Mouse (Mus musculus) heart, embryonic 12.5 days (tissue): ENCODE measurements around the gene Ltbp1. TPM values are rescaled to one million over a fixed set of nuclear protein-coding genes. Genes with fewer than 3 reads are reported as not detected.

Source experiments
- ATAC-seq: fragments of 200-750 bp; cut with Nextera tagmentation; 2 replicates; pipeline ENCODE4 v1.8.0; 2017; ENCODE audit warnings: moderate TSS enrichment, moderate library complexity; ENCODE audit not compliant: insufficient number of reproducible peaks, low FRiP score
- H3K27ac ChIP-seq: fragments of 300-500 bp; sonication (generic); 2 replicates; pipeline ENCODE4 v1.5.1; 2016; ENCODE audit warnings: mild to moderate bottlenecking, moderate library complexity; ENCODE audit not compliant: poor library complexity, severe bottlenecking
- H3K27me3 ChIP-seq: fragments of 300-500 bp; sonication (generic); replicated peaks from 2 replicates; pipeline ENCODE4 v1.6.1; 2016; ENCODE audit warnings: mild to moderate bottlenecking, moderate library complexity
- H3K36me3 ChIP-seq: fragments of 300-500 bp; sonication (generic); 2 replicates; pipeline ENCODE4 v1.6.1; 2016; ENCODE audit warnings: mild to moderate bottlenecking, moderate library complexity
- H3K4me1 ChIP-seq: fragments of 300-500 bp; sonication (generic); replicated peaks from 2 replicates; pipeline ENCODE4 v1.6.1; 2016; ENCODE audit warnings: mild to moderate bottlenecking
- H3K4me2 ChIP-seq: fragments of 300-500 bp; sonication (generic); 2 replicates; pipeline ENCODE4 v1.6.1; 2016; ENCODE audit warnings: mild to moderate bottlenecking, moderate library complexity
- H3K4me3 ChIP-seq: fragments of 300-500 bp; sonication (generic); 2 replicates; pipeline ENCODE4 v1.5.1; 2016; ENCODE audit warnings: mild to moderate bottlenecking
- H3K9ac ChIP-seq: fragments of 300-500 bp; sonication (generic); 2 replicates; pipeline ENCODE4 v1.6.1; 2016; ENCODE audit warnings: mild to moderate bottlenecking, moderate library complexity
- H3K9me3 ChIP-seq: fragments of 300-500 bp; sonication (generic); replicated peaks from 2 replicates; pipeline ENCODE4 v1.6.1; 2016; ENCODE audit warnings: mild to moderate bottlenecking, moderate library complexity
- WGBS: fragments of 180-500 bp; shearing (Covaris S2); methylation state at CpG from one replicate; pipeline ENCODE4 v1.1.7; 2016; 5-methylcytosine and 5-hydroxymethylcytosine counted together
- polyA plus RNA-seq: library from polyadenylated mRNA; unstranded; fragments of >200 nt; fragmentation: Nextera tagmentation; extraction: Ambion mirVana; gene quantifications from 2 replicates; pipeline ENCODE4 v1.2.1, GENCODE M21; 2016

Ltbp1 gene
- polyA plus RNA-seq, 1 experiment from 2014 or later, result 58.8 TPM

GRCm38 (mm10) chr17:75204065-75204464 lies 198.7 kb downstream of the Ltbp1 start:
- Histone ChIP-seq H3K27me3 (no peaks in the 10 kb centered on the region), H3K4me2 (no peak overlapping the region), H3K36me3 (0 out of 2 replicates have a peak, but pooled peaks cover 4% of the 10 kb centered on the region), H3K9ac (no peak overlapping the region), H3K27ac (no peak overlapping the region), H3K9me3 (no peaks in the 10 kb centered on the region), H3K4me1 (peaks cover 6% of the 10 kb centered on the region), H3K4me3 (no peak overlapping the region)
- no peak for ATAC-seq
- WGBS, result 89% methylated on average over 1 of the region's 1 CpGs

GRCm38 (mm10) chr17:75206281-75206680 lies 200.9 kb downstream of the Ltbp1 start:
- Histone ChIP-seq H3K9me3 (no peaks in the 10 kb centered on the region), H3K9ac (no peak overlapping the region), H3K27me3 (no peaks in the 10 kb centered on the region), H3K36me3 (0 out of 2 replicates have a peak, but pooled peaks cover 4% of the 10 kb centered on the region), H3K4me1 (peaks cover 5% of the 10 kb centered on the region), H3K4me3 (no peak overlapping the region), H3K4me2 (no peak overlapping the region), H3K27ac (no peak overlapping the region)
- 50% methylated on average over 3 of the region's 3 CpGs for WGBS
- ATAC-seq, result no peak

DNA sequence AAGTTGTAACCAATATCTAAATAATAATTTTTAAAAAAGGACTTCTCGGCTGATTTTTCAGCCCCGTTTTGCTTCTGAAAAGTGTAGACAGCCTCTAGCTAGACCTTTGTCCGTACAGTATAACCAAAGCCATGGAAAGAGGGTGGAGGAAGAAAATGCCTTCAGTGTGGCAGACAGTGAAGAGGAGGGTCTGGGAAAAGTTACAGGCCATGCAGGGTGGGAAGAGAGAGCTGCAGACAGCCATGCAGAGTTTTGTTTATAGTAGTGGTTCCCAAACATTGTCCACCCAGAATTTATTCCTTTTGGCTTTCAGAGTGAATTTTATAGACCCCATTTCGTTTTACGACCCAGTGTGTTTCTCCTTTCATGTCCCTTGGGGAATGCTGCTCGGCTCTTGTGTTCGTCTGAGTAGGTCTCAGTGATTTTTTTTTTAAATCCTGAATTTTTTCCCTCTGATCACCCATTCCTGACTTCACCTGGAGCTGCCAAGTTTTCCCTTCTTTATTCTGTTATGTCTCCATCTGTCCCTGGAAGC lies 202.9 kb downstream of the Ltbp1 start:
- no peak overlapping the region for H3K27ac ChIP-seq
- ATAC-seq, result no peak
- no peak overlapping the region for H3K4me2 ChIP-seq
- H3K9me3 ChIP-seq, result no peaks in the 10 kb centered on the region
- WGBS, result 81% methylated on average over 7 of the region's 7 CpGs
- peaks cover 5% of the 10 kb centered on the region for H3K4me1 ChIP-seq
- H3K9ac ChIP-seq, result no peak overlapping the region
- H3K36me3 ChIP-seq, result 0 out of 2 replicates have a peak, but pooled peaks cover 4% of the 10 kb centered on the region
- H3K4me3 ChIP-seq, result no peak overlapping the region
- no peaks in the 10 kb centered on the region for H3K27me3 ChIP-seq

GRCm38 (mm10) chr17:75210526-75210925 lies 205.2 kb downstream of the Ltbp1 start:
- no peak overlapping the region for H3K27ac ChIP-seq
- H3K4me3 ChIP-seq, result no peak overlapping the region
- no peaks in the 10 kb centered on the region for H3K27me3 ChIP-seq
- H3K36me3 ChIP-seq, result 0 out of 2 replicates have a peak, but pooled peaks cover 4% of the 10 kb centered on the region
- H3K9ac ChIP-seq, result no peak overlapping the region
- H3K4me2 ChIP-seq, result no peak overlapping the region
- H3K9me3 ChIP-seq, result no peaks in the 10 kb centered on the region
- ATAC-seq, result no peak
- WGBS, result 82% methylated on average over 4 of the region's 4 CpGs
- H3K4me1 ChIP-seq, result peaks cover 5% of the 10 kb centered on the region

GRCm38 (mm10) chr17:75216362-75216761 lies 211.0 kb downstream of the Ltbp1 start:
- Histone ChIP-seq H3K27ac (no peak overlapping the region), H3K9me3 (no peaks in the 10 kb centered on the region), H3K36me3 (no peaks in the 10 kb centered on the region), H3K4me1 (no peaks in the 10 kb centered on the region), H3K9ac (no peak overlapping the region), H3K27me3 (no peaks in the 10 kb centered on the region), H3K4me2 (no peak overlapping the region), H3K4me3 (no peak overlapping the region)
- 91% methylated on average over 2 of the region's 2 CpGs for WGBS
- no peak for ATAC-seq

DNA sequence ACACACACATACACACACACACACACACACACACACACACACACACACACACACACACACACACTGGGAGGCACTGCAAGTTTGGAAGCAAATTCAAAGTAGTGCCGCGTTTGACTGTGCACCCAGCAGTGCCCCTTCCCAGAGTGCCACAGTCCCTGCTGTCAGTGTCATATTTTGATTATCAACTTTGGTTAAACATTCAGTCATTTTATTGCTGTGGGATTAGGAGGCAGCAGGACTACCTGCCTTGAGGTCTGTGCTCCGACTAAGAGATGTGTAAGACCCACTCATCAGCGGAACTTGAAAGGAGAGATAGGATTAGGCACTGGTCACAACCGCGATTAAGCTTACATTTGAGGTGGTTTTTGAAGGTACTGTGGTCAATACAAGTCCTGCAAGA lies 213.3 kb downstream of the Ltbp1 start:
- WGBS, result 88% methylated on average over 6 of the region's 6 CpGs
- no peak for ATAC-seq

GRCm38 (mm10) chr17:75228321-75228720 lies 223.0 kb downstream of the Ltbp1 start:
- H3K4me3 ChIP-seq, result no peak overlapping the region
- no peak for ATAC-seq
- no peaks in the 10 kb centered on the region for H3K9me3 ChIP-seq
- no peak overlapping the region for H3K9ac ChIP-seq
- peaks cover 18% of the 10 kb centered on the region for H3K36me3 ChIP-seq
- H3K4me2 ChIP-seq, result no peak overlapping the region
- H3K27ac ChIP-seq, result no peak overlapping the region
- WGBS, result 81% methylated on average over 3 of the region's 3 CpGs
- H3K4me1 ChIP-seq, result no peaks in the 10 kb centered on the region
- no peaks in the 10 kb centered on the region for H3K27me3 ChIP-seq

More for the DNA sequence above, 213.3 kb downstream of the Ltbp1 start:
- no peaks in the 10 kb centered on the region for H3K4me1 ChIP-seq
- H3K36me3 ChIP-seq, result no peaks in the 10 kb centered on the region
- H3K9me3 ChIP-seq, result no peaks in the 10 kb centered on the region
- no peak overlapping the region for H3K4me3 ChIP-seq
- no peak overlapping the region for H3K4me2 ChIP-seq
- no peaks in the 10 kb centered on the region for H3K27me3 ChIP-seq
- no peak overlapping the region for H3K27ac ChIP-seq
- no peak overlapping the region for H3K9ac ChIP-seq

GRCm38 (mm10) chr17:75233206-75233605 lies 227.8 kb downstream of the Ltbp1 start:
- Histone ChIP-seq H3K27ac (no peak overlapping the region), H3K4me2 (no peak overlapping the region), H3K36me3 (no peaks in the 10 kb centered on the region), H3K27me3 (no peaks in the 10 kb centered on the region), H3K4me3 (no peak overlapping the region), H3K9me3 (no peaks in the 10 kb centered on the region), H3K9ac (no peak overlapping the region), H3K4me1 (peaks cover 12% of the 10 kb centered on the region)
- ATAC-seq, result no peak
- WGBS, result 73% methylated on average over 2 of the region's 2 CpGs

GRCm38 (mm10) chr17:75233923-75234322 lies 228.6 kb downstream of the Ltbp1 start:
- ATAC-seq, result no peak
- Histone ChIP-seq H3K4me3 (no peak overlapping the region), H3K9ac (no peak overlapping the region), H3K4me2 (no peak overlapping the region), H3K27me3 (no peaks in the 10 kb centered on the region), H3K9me3 (no peaks in the 10 kb centered on the region), H3K4me1 (peaks cover 12% of the 10 kb centered on the region), H3K27ac (no peak overlapping the region), H3K36me3 (no peaks in the 10 kb centered on the region)
- WGBS, result 77% methylated on average over 4 of the region's 4 CpGs

DNA sequence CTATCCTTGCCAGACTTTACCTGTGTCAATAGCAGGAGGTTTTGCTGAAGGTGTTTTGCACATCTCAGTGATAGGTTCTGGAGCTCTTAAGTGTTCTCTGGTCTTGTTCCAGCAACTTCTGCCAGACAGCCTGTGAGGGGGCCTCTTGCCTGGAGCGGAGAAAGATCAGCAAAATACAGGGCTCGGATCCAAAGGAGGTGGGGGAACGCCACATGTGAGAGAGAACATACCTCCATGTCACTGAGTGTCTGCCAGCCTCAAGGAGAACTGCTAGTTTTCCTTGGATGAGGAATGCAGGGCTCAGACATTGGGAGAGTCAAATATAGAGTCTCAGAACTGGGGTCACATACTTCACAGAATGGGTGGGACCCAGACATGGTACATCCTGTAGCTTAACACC lies 230.4 kb downstream of the Ltbp1 start:
- Histone ChIP-seq H3K36me3 (no peaks in the 10 kb centered on the region), H3K4me3 (no peak overlapping the region), H3K9me3 (no peaks in the 10 kb centered on the region), H3K27ac (peak overlapping the region; percentile 17; the same call in 1 of the 2 replicates), H3K27me3 (no peaks in the 10 kb centered on the region), H3K4me1 (peaks cover 12% of the 10 kb centered on the region), H3K4me2 (no peak overlapping the region), H3K9ac (no peak overlapping the region)
- ATAC-seq, result no peak
- WGBS, result 67% methylated on average over 3 of the region's 3 CpGs

- no peaks in the 10 kb centered on the region for H3K36me3 ChIP-seq
- H3K9ac ChIP-seq, result no peak overlapping the region
- no peak for ATAC-seq
- WGBS, result 76% methylated on average over 2 of the region's 2 CpGs
- H3K4me3 ChIP-seq, result no peak overlapping the region
- no peaks in the 10 kb centered on the region for H3K27me3 ChIP-seq
- H3K27ac ChIP-seq, result no peak overlapping the region
- no peaks in the 10 kb centered on the region for H3K9me3 ChIP-seq
- H3K4me2 ChIP-seq, result no peak overlapping the region
- H3K4me1 ChIP-seq, result peaks cover 12% of the 10 kb centered on the region
Measured at GRCm38 (mm10) chr17:75236543-75236942, 231.2 kb downstream of the Ltbp1 start.

DNA sequence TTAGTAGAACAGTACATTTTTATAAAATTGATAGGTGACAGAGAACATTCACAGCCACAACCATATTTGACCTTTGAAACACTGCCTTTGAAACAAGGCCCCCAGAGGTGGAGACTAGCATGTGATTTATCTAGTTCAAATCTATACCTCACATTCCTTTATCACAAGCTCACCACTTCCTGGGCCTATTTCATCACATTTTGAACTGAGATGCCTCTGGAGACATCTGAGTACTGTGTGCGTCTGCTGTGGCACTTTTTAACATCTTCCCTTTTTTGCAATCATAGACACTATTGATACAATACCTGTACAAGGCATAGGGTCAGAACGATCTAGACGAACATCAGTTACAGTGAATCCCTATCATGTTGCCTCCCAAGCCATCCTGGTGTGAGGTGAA lies 232.1 kb downstream of the Ltbp1 start:
- Histone ChIP-seq H3K27ac (no peak overlapping the region), H3K9me3 (no peaks in the 10 kb centered on the region), H3K9ac (no peak overlapping the region), H3K4me1 (peaks cover 12% of the 10 kb centered on the region), H3K36me3 (no peaks in the 10 kb centered on the region), H3K27me3 (no peaks in the 10 kb centered on the region), H3K4me2 (no peak overlapping the region), H3K4me3 (no peak overlapping the region)
- WGBS, result 84% methylated on average over 3 of the region's 3 CpGs
- ATAC-seq, result no peak
